Mouse (Mus musculus) gastrocnemius, postnatal 4 days (tissue): ENCODE data around the gene Ppbp. TPM values are rescaled to one million over a fixed set of nuclear protein-coding genes. Genes with fewer than 3 reads are reported as not detected.
"Not testable (repeated sequence)": the region's sequence is repeated elsewhere in the genome, so short reads cannot be mapped to it uniquely, and the experiment has no call there.

Source experiments
- DNase-seq, 2 experiments: peaks; one replicate each; pipeline ENCODE4 v3.0.0; 2021 to 2022; ENCODE audit warnings: low spot score in 2 of 2, mixed read lengths in 2 of 2
- microRNA-seq: library from miRNA; unstranded; fragments of <30 nt; microRNA quantifications from one replicate; pipeline ENCODE4 v1.2.0, GENCODE M21; 2021
- total RNA-seq, 2 experiments: library from RNA; stranded (reverse); gene quantifications; 2 replicates each; pipeline ENCODE4 v1.2.3; 2021

The Ppbp gene
- total RNA-seq, 2 experiments from 2014 or later: 1.4 to 1.5 TPM

DNA sequence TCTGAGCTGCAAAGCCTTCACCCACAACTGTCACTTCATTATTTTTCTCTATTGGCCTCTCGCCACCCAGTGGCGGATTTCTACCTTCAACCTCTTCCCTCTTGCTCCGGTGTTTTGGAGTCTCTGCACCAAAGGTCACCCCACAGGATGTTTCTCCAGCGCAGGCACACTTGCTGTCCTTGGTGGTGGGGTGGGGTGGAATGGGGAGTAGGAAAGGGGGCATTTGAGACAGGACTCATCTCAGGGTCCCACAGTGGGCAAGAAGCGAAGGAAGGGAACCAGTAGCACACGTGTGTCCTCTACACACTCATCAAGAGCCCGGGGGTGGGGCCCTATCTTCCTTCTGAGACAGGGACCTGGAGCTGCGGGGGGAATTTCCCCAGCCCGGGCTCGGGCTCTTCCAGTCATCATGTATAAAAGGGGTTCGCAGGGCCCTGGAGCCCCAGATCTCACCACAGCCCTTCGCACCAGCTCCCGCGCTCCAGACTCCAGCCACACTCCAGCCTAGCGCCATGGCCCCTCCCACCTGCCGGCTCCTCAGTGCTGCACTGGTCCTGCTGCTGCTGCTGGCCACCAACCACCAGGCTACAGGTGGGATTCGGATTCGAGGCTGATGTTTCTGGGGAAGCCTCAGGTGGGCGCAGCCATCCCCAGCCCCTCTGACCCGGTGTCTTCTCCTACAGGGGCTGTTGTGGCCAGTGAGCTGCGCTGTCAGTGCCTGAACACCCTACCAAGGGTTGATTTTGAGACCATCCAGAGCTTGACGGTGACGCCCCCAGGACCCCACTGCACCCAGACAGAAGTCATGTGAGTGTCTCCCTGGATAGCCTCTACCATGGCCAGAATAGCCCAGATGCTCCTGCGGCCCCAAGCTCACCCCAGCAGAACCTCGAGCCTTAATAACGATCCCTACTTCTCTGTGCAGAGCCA, 17.6 kb downstream of the Ppbp start, which contains the start of gene Cxcl3:
Cxcl3 (plus strand) TSS at position 445 of the 930 bp plus-strand sequence.
- DNase-seq: no peak

- DNase-seq: no peak
These were observed 19.8 kb downstream of the Ppbp start for GRCm38 (mm10) chr5:90788114-90788513.

DNA sequence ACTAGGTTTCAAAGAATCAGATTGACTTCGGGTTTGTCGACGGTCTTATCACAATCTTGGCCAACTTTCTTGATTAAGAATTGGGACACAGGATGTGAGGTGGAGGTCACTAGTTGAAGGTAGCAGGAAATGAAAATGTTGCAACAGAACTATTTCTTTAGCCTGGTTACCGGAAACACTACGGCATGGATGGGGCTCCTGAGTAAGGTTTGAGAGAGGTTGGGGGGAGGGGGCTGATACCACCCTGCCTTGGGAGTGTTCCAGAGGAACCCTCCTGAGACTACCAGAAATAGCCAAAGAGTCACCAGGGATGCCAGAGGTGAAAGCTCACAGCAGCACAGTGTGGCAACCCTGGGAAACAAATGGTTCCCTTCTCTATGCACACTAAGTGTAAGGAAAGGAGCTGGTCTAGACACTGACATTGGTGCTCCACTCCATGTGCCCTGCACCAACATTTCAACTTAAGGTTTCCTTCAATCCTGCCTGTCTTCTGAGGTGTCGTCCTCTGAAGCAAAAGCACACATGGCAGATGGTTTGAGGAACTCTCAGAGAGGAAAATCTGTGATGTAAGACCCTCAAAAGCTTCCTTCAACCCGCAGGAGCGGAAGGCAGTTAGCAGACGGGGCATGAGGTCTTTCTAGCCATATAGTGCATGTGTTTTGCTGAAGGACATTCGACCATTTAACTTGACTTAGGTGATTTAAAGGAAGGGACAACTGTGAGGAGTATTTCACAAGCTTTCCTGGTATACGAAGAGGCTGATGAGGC, 21.2 kb downstream of the Ppbp start:
- DNase-seq: no peak

- no peak for DNase-seq
These were observed 21.8 kb downstream of the Ppbp start for GRCm38 (mm10) chr5:90790074-90790502.

DNA sequence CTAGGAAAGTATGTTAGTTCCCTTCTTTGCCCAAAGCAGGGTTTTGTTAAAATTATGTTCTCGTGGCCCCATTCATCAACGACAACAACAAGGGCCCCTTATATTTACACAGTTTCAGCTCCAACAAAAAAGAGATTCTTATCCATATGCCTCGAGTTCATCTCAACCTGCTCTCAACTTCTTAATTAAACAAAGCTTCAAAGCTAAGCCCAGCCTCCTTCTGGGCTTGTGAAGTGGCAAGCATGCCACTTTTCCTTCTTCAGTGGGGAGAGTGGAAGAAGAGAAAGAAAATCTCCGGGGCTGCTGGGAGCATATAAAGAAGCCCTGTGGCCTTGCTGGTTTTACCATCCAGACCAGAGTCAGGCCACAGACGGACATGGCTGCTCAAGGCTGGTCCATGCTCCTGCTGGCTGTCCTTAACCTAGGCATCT, 25.9 kb downstream of the Ppbp start, which contains the start of gene Cxcl15:
Cxcl15 (plus strand) TSS at position 340 of the 431 bp plus-strand sequence.
- no peak for DNase-seq

DNA sequence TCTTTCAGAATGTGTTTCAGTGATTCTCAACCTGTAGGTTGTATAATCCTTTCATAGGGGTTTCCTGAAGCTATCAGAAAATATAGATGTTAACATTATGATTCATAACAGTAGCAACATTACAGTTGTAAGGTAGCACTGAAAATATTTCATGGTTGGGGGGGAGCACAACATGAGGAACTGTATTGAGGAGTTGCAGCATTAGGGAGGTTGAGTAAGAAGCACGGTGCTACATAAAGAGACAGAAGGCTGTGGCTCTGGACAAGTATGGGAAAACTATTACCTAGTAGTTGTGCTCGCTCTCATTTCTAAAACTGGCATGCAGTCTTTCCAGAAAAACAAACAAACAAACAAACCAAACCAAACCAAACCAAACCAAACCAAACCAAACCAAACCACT, 27.1 kb downstream of the Ppbp start:
- DNase-seq: not testable (repeated sequence)

GRCm38 (mm10) chr5:90804574-90804973, 36.3 kb downstream of the Ppbp start:
- no peak for DNase-seq

DNA sequence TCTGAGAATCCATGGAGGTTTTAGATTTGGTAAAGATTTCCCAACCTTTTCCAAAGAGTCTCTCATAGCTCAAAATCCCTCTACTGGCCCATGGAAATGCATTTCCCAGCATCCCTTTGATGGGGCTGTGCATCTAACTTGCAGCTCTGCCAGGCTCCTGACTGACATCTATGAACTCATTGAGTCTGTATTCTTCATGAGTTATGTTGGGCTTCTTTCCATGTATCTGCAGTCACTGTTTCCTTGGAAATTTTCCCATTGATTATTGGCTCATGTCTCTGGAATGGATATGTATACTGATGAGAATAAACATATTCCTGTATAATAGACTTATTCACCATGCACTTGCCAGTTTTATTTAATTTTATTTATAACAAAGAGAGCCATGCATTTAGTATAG, 37.7 kb downstream of the Ppbp start:
- DNase-seq: no peak

- DNase-seq: no peak
These were observed 39.0 kb downstream of the Ppbp start for GRCm38 (mm10) chr5:90807176-90807950.

Small RNA genes within 50 kb of the gene (microRNA-seq; reads per million reads assigned to microRNA genes)
- gene Gm24322: not detected

Other genes starting within 250 kb of the Ppbp start
- gene Afm, start 249.6 kb upstream of the Ppbp start, total RNA-seq: under 1 TPM in 1 of 2 experiments, not detected in 1; 0.60 TPM
- under 1 TPM in 1 of 2 experiments, not detected in 1; 0.16 TPM for gene 5830473C10Rik, start 207.4 kb upstream of the Ppbp start, total RNA-seq
- gene Rassf6, start 127.9 kb upstream of the Ppbp start, total RNA-seq: not detected
- gene Cxcl5, start 9.2 kb upstream of the Ppbp start, total RNA-seq: under 1 TPM in 1 of 2 experiments, not detected in 1; 0.34 TPM
- 10 to 100 TPM; 77.8 to 84.1 TPM for gene Pf4, start 3.9 kb downstream of the Ppbp start, total RNA-seq
- not detected for gene Cxcl3, start 17.6 kb downstream of the Ppbp start, total RNA-seq
- gene Cxcl15, start 26.0 kb downstream of the Ppbp start, total RNA-seq: not detected
- under 1 TPM; 0.69 to 0.91 TPM for gene Cxcl1, start 122.7 kb downstream of the Ppbp start, total RNA-seq
- gene Cxcl2, start 135.4 kb downstream of the Ppbp start, total RNA-seq: not detected
- 10 to 100 TPM; 22.0 to 22.2 TPM for gene Mthfd2l, start 162.6 kb downstream of the Ppbp start, total RNA-seq